Comparison of ENCODE assay signal across 25 mouse cellular contexts in the genomic region with DNA sequence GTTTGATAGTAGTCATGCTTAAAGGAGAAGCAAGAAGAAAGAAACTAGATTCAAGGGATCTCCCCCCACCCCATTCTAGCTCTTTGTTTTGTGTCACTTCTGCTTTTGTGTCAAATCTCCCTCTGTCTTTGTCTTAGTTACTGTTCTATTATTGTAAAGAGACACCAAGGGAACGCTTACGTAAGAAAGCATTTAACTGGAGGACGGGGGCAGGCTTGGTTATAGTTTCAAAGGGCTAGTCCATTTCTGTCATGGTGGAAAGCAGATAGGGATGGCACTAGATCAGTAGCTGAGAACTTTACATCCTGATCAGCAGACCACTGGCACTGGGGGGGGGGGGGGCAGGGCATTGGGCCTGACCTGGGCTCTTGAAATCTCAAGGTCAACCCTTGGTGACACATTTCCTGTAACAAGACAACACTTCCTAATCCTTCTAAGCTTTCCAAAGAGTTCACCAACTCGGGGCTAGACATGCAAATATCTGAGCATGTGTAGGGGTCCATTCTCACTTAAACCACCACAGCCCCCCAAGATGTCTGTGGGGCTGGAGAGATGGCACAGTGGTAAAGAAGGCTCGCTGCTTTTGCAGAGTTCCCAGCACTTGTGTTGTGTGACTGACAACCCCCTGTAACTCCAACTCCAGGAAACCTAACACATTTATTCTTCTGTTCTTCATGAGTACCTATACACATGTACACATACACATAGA. TPM values are rescaled to one million over a fixed set of nuclear protein-coding genes. Genes with fewer than 3 reads are reported as not detected.
DNase-seq lines count a peak whose midpoint lies in the region; ATAC-seq and TF ChIP-seq lines count a peak whose summit lies in the region.
"Had no signal": no experiment of that assay in that cellular context is flagged by ENCODE, and none has a peak within 500 bp of the region (broad histone marks: within the 10 kb centered on the region; RNA-seq: fewer than 3 reads in every experiment).

No protein-coding gene starts in this region.

- peak; percentile 79 for ATAC-seq in megakaryocyte progenitor cell, adult 5-6 weeks (replicated peaks; ENCODE audit: poor library complexity)
- ATAC-seq in neural tube, embryonic 15.5 days (ENCODE audit: low FRiP score), result no peak
- ATAC-seq: forebrain, embryonic 13.5 days; intestine, embryonic 15.5 days; liver, postnatal 0 days; lung, postnatal 0 days; midbrain, embryonic 16.5 days had no signal

- peaks cover 25% of the 10 kb centered on the region for H3K4me1 ChIP-seq in bone marrow macrophage, adult 2 months (ENCODE audit: control insufficient read depth, insufficient read depth, low read length)
- H3K4me1 ChIP-seq in neural tube, embryonic 15.5 days, result peaks cover 8% of the 10 kb centered on the region; the same call in 1 of the 2 replicates
- H3K4me1 ChIP-seq: forebrain, embryonic 13.5 days; hindbrain, embryonic 15.5 days; intestine, embryonic 15.5 days; midbrain, embryonic 10.5 days had no signal

- WGBS in neural tube, embryonic 15.5 days, result 71% methylated on average over 5 of the region's 5 CpGs

- no peak for TF ChIP-seq POLR2A in bone marrow macrophage, adult 2 months (IDR thresholded peaks at IDR 0.05; ENCODE audit: borderline replicate concordance, low read depth, low read length)

- peak overlapping the region; percentile 66 for H3K27ac ChIP-seq in bone marrow macrophage, adult 2 months (ENCODE audit: insufficient read depth, low read depth, low read length)
- H3K27ac ChIP-seq in neural tube, embryonic 15.5 days (replicated peaks), result no peak overlapping the region
- H3K27ac ChIP-seq: forebrain, embryonic 13.5 days; heart, embryonic 15.5 days; hindbrain, embryonic 15.5 days; intestine, embryonic 15.5 days; layer of hippocampus, adult 2 months; midbrain, embryonic 10.5 days had no signal

- no peaks in the 10 kb centered on the region for H3K9me3 ChIP-seq in neural tube, embryonic 15.5 days (replicated peaks)
- H3K9me3 ChIP-seq: forebrain, embryonic 13.5 days; heart, embryonic 15.5 days; hindbrain, embryonic 15.5 days; intestine, embryonic 15.5 days; midbrain, embryonic 10.5 days had no signal

- no peak overlapping the region for H3K4me2 ChIP-seq in neural tube, embryonic 15.5 days
- H3K4me2 ChIP-seq: forebrain, embryonic 13.5 days; heart, embryonic 15.5 days; hindbrain, embryonic 15.5 days; intestine, embryonic 15.5 days had no signal

- 0 out of 2 replicates have a peak overlapping the region, but pooled peaks have one; percentile 6 for H3K4me3 ChIP-seq in bone marrow macrophage, adult 2 months (ENCODE audit: insufficient read depth, low read length)
- H3K4me3 ChIP-seq in neural tube, embryonic 15.5 days (replicated peaks), result no peak overlapping the region
- H3K4me3 ChIP-seq: forebrain, embryonic 13.5 days; heart, embryonic 15.5 days; hindbrain, embryonic 15.5 days; intestine, embryonic 15.5 days; layer of hippocampus, adult 2 months; midbrain, embryonic 10.5 days had no signal

- peak; percentile 30 for DNase-seq in lung, postnatal 25 days (ENCODE audit: low spot score)
- DNase-seq in lung, postnatal 14 days, result no peak
- peak; percentile 87 for DNase-seq in A20 (ENCODE audit: low read depth, low spot score)
- no peak for DNase-seq in cerebellum, adult 11 months
- DNase-seq in cerebellum, adult 11-12 months, result no peak
- DNase-seq: adrenal gland, postnatal 25 days; cerebellum, adult 18-20 months; cerebellum, postnatal 14 days; gastrocnemius, postnatal 10 days; heart, postnatal 36 days; kidney, postnatal 25 days; liver, postnatal 0 days; right cerebral cortex, postnatal 14 days; thymus, adult 18-20 months had no signal

- no peak overlapping the region for H3K9ac ChIP-seq in neural tube, embryonic 15.5 days (replicated peaks)
- H3K9ac ChIP-seq: forebrain, embryonic 13.5 days; heart, embryonic 15.5 days; hindbrain, embryonic 15.5 days; intestine, embryonic 15.5 days; liver, postnatal 0 days had no signal

- H3K27me3 ChIP-seq in neural tube, embryonic 15.5 days (replicated peaks), result no peaks in the 10 kb centered on the region
- H3K27me3 ChIP-seq: forebrain, embryonic 13.5 days; heart, embryonic 15.5 days; hindbrain, embryonic 15.5 days; intestine, embryonic 15.5 days had no signal

- no peak for TF ChIP-seq CTCF in bone marrow macrophage, adult 2 months (IDR thresholded peaks at IDR 0.05; ENCODE audit: low read depth, low read length)

- H3K36me3 ChIP-seq in neural tube, embryonic 15.5 days, result no peaks in the 10 kb centered on the region
- H3K36me3 ChIP-seq: heart, embryonic 15.5 days; hindbrain, embryonic 15.5 days; intestine, embryonic 15.5 days; midbrain, embryonic 10.5 days had no signal

RNA-seq across cellular contexts. Expression of gene Sub1, which starts 17.6 kb away (rescaled TPM):
- polyA plus RNA-seq in bone marrow macrophage, adult 2 months (2012; ENCODE audit: insufficient read depth, insufficient read length, missing spikeins), result 199 and 231 TPM in 2 replicates
- 615 and 783 TPM in 2 replicates for total RNA-seq in megakaryocyte progenitor cell, adult 5-6 weeks (2015)
- total RNA-seq in megakaryocyte progenitor cell, adult 5-6 weeks (2017), result 811 and 824 TPM in 2 replicates
- polyA plus RNA-seq in neural tube, embryonic 15.5 days (2015; fragmentation: Nextera tagmentation; extraction: Ambion mirVana), result 575 TPM in 2 replicates

Comparison
In these comparisons a context has a peak if more than half of its experiments do, and no peak if none do; other contexts are left out.
1. DNase-seq: peak in lung, postnatal 25 days (single experiment) and A20 (single experiment); none in lung, postnatal 14 days (single experiment), cerebellum, adult 11 months (single experiment) and cerebellum, adult 11-12 months (single experiment).